Mouse (Mus musculus): ENCODE data around the gene Aspdh.

Gene Aspdh

GRCm38 (mm10) chr7:44500046-44500445 lies 34.9 kb downstream of the Aspdh start:
- no peak for DNase-seq (ENCODE audit: low spot score)

DNA sequence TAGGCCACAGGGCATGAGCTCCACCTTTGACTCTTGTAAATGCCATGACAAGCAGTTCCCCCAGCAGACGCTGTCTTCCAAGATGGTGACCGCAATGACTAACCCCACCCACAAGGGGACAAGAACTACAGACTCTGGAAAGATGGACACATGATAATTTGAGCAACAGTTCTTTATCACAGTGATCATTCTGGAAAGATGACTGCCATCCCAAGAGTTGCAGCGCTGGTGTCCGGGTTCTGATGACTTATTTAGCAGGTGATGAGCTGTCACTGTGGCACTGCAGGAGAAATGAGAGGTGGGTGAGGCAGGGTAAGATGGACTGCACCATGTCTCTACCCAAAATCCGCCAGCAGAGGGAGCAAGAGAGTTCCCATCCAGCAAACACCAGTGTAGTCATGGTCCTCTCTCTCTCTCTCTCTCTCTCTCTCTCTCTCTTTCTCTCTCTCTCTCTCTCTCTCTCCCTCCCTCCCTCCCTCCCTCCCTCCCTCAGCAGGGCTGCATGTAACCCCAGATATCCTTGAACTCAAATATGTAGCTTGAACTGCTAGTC lies 36.4 kb downstream of the Aspdh start:
- DNase-seq (ENCODE audit: low spot score): peak; percentile 76

DNA sequence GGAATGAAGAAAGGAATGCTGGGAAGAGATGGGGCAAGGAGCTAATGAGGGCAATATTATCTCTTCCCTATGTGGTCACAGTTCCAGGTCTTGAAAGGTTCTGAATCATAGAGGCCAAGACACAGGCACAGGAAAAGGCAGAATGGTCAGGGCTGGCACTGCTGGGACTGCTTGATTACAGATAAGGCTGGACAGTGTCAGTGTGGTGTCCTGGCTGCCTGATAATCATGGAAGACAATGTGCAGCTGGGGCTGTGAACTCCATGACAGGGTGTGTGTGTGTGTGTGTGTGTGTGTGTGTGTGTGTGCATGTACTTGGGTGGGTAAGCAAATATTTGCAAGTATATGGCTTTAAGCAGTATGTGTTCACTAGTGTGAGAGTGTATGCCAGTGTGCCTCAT lies 42.3 kb downstream of the Aspdh start:
- DNase-seq (ENCODE audit: low spot score): no peak
